Mouse (Mus musculus) myocyte (in vitro differentiated cells): Measurements from ENCODE around the gene Lrrc37a. TPM values are rescaled to one million over a fixed set of nuclear protein-coding genes. Genes with fewer than 3 reads are reported as not detected.

Source experiments
- polyA plus RNA-seq: library from polyadenylated mRNA; unstranded; fragments of >200 nt; fragmentation: generic; extraction: Trizol; gene quantifications from one replicate; pipeline ENCODE4 v1.2.1, GENCODE M21; 2012; ENCODE audit warnings: missing spikeins

Lrrc37a gene
- polyA plus RNA-seq, 1 experiment: not detected

Other genes starting within 250 kb of the Lrrc37a start
- gene Map3k14, start 237.1 kb downstream of the Lrrc37a start, polyA plus RNA-seq: 12.9 TPM
- gene Arhgap27, start 140.9 kb downstream of the Lrrc37a start, polyA plus RNA-seq: 0.31 TPM
- 12.2 TPM for gene Plekhm1, start 91.9 kb downstream of the Lrrc37a start, polyA plus RNA-seq
- gene Gm884, start 116.5 kb upstream of the Lrrc37a start, polyA plus RNA-seq: not detected
- not detected for gene Lyzl6, start 134.3 kb upstream of the Lrrc37a start, polyA plus RNA-seq
- gene Rprml, start 145.0 kb upstream of the Lrrc37a start, polyA plus RNA-seq: 0.04 TPM
- 73.9 TPM for gene Gosr2, start 193.3 kb upstream of the Lrrc37a start, polyA plus RNA-seq
- gene Wnt9b, start 245.2 kb upstream of the Lrrc37a start, polyA plus RNA-seq: not detected